Mouse (Mus musculus): ENCODE results near the gene Lgalsl. TPM values are rescaled to one million over a fixed set of nuclear protein-coding genes. Genes with fewer than 3 reads are reported as not detected.
A peak's percentile ranks its signal among the peaks of the same experiment; 100 is the strongest.

The Lgalsl gene
- total and polyA plus RNA-seq, 2 experiments from 2014 or later = 80.0 TPM

DNA sequence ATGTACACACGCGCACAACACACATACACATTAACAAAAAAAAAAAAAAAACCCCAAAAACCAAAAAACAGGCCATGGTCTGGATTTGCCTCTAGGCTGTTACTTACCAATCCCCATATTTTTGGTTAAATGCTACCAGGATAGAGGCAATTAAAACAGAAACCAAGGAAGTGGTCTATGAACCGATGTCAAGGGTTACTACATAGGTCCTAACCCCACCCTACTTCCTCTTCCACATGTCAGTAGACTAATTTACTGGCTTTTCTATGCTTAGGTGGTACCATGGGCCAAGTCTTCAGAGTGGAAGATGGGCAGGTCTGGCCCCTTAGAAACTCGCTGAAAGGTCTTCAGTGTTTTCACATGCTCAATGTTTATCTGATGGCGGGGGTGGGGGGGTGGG lies 24.2 kb downstream of the Lgalsl start:
- 91% methylated on average over 5 of the region's 5 CpGs for whole genome bisulfite sequencing
- DNase-seq (ENCODE audit: low spot score) = no peak
- TF ChIP-seq CTCF (IDR thresholded peaks at IDR 0.05; ENCODE audit: low read depth) = no peak
- no peaks in the 10 kb centered on the region for H3K9me3 ChIP-seq (ENCODE audit: low read length)
- H3K27me3 ChIP-seq (ENCODE audit: insufficient read depth, low read length) = no peaks in the 10 kb centered on the region
- no peak overlapping the region for H3K4me3 ChIP-seq (ENCODE audit: low read length)
- H3K27ac ChIP-seq = no peak overlapping the region
- ATAC-seq = no peak
- H3K4me2 ChIP-seq (ENCODE audit: low read depth, low read length) = no peak overlapping the region
- H3K36me3 ChIP-seq (ENCODE audit: insufficient read depth, low read length) = no peaks in the 10 kb centered on the region
- no peaks in the 10 kb centered on the region for H3K4me1 ChIP-seq (ENCODE audit: insufficient read depth, low read length)
- no peak overlapping the region for H3K9ac ChIP-seq (replicated peaks; ENCODE audit: low read length)

DNA sequence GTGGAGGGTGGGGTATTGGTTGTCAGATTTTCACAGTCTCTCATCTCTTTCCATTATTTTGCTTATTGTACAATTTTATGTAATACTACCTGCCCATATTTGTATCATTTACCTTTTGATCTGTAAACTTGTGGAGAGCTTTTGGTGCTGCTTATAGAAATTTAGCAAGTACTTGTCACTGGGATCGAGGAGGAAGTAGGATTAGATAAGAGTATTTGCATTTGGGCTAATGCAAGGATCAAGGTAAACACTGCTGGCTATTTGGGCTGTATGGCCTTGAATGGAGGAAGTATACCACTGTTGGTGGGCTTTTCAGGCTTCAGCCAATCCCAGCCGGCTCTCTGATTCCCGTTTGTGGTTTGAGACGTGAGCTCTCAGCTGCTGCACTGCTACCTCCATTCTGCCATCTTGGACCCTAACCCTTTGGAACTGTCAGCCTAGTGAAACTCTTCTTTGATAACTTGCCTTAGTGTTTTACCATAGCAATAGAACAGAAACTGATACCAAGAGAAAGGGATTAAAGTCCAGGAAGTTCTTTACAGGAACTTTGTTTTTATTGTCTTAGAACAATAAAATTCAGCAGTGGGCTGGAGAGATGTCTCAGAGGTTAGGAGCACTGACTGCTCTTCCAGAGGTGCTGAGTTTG lies 25.1 kb downstream of the Lgalsl start:
- H3K27me3 ChIP-seq (ENCODE audit: insufficient read depth, low read length) = no peaks in the 10 kb centered on the region
- H3K9ac ChIP-seq (replicated peaks; ENCODE audit: low read length) = no peak overlapping the region
- H3K27ac ChIP-seq = no peak overlapping the region
- TF ChIP-seq CTCF (IDR thresholded peaks at IDR 0.05; ENCODE audit: low read depth) = no peak
- no peak overlapping the region for H3K4me3 ChIP-seq (ENCODE audit: low read length)
- no peaks in the 10 kb centered on the region for H3K9me3 ChIP-seq (ENCODE audit: low read length)
- ATAC-seq (no peak), DNase-seq (ENCODE audit: low spot score) (no peak)
- H3K4me1 ChIP-seq (ENCODE audit: insufficient read depth, low read length) = no peaks in the 10 kb centered on the region
- H3K4me2 ChIP-seq (ENCODE audit: low read depth, low read length) = no peak overlapping the region
- no peaks in the 10 kb centered on the region for H3K36me3 ChIP-seq (ENCODE audit: insufficient read depth, low read length)
- WGBS = 71% methylated on average over 4 of the region's 4 CpGs

GRCm38 (mm10) chr11:20804416-20804815 lies 26.4 kb downstream of the Lgalsl start:
- Histone ChIP-seq H3K4me1 (ENCODE audit: insufficient read depth, low read length) (no peaks in the 10 kb centered on the region), H3K27ac (no peak overlapping the region), H3K27me3 (ENCODE audit: insufficient read depth, low read length) (no peaks in the 10 kb centered on the region), H3K4me2 (ENCODE audit: low read depth, low read length) (no peak overlapping the region), H3K9ac (replicated peaks; ENCODE audit: low read length) (no peak overlapping the region), H3K4me3 (ENCODE audit: low read length) (no peak overlapping the region), H3K36me3 (ENCODE audit: insufficient read depth, low read length) (no peaks in the 10 kb centered on the region), H3K9me3 (ENCODE audit: low read length) (no peaks in the 10 kb centered on the region)
- 90% methylated on average over 4 of the region's 4 CpGs for WGBS
- TF ChIP-seq CTCF (IDR thresholded peaks at IDR 0.05; ENCODE audit: low read depth) = no peak
- no peak for ATAC-seq
- no peak for DNase-seq (ENCODE audit: low spot score)

- TF ChIP-seq CTCF (IDR thresholded peaks at IDR 0.05; ENCODE audit: low read depth) = no peak
- no peak overlapping the region; the same call in 1 of the 2 replicates for H3K27ac ChIP-seq
- peak; percentile 53 for DNase-seq (ENCODE audit: low spot score)
- no peaks in the 10 kb centered on the region for H3K9me3 ChIP-seq (ENCODE audit: low read length)
- no peaks in the 10 kb centered on the region for H3K36me3 ChIP-seq (ENCODE audit: insufficient read depth, low read length)
- peak; percentile 51; the same call in 1 of the 2 replicates for ATAC-seq
- H3K4me3 ChIP-seq (ENCODE audit: low read length) = no peak overlapping the region
- no peaks in the 10 kb centered on the region for H3K4me1 ChIP-seq (ENCODE audit: insufficient read depth, low read length)
- H3K27me3 ChIP-seq (ENCODE audit: insufficient read depth, low read length) = no peaks in the 10 kb centered on the region
- H3K4me2 ChIP-seq (ENCODE audit: low read depth, low read length) = peak overlapping the region; percentile 23; the same call in 1 of the 2 replicates
- WGBS = 21% methylated on average over 14 of the region's 14 CpGs
- no peak overlapping the region for H3K9ac ChIP-seq (replicated peaks; ENCODE audit: low read length)
Measured at GRCm38 (mm10) chr11:20800277-20801092, 30.4 kb downstream of the Lgalsl start.

DNA sequence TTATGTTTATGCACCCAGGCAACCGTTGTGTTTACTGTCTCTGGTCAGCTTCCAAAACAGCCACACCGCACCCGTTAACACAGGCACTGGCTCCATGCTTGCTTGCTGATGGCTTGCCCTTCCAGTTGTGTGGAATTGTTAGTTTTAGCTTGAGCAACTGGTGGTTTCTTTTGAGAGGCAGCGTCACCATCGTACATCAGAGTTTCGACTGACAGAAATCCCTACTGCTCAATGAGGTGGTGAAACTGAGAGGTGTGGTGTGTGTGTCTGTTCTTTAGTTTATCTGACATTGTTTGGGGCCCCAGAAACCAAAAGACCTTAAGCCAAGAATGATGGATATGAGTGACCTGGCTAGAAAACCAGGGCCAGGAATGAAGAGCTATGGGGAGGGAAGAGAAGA lies 33.0 kb downstream of the Lgalsl start:
- no peak for ATAC-seq
- WGBS = 95% methylated on average over 6 of the region's 6 CpGs

GRCm38 (mm10) chr11:20795466-20795865 lies 35.4 kb downstream of the Lgalsl start:
- H3K4me2 ChIP-seq (ENCODE audit: low read depth, low read length) = no peak overlapping the region
- ATAC-seq = no peak
- H3K4me1 ChIP-seq (ENCODE audit: insufficient read depth, low read length) = no peaks in the 10 kb centered on the region
- H3K4me3 ChIP-seq (ENCODE audit: low read length) = no peak overlapping the region
- no peak for DNase-seq (ENCODE audit: low spot score)
- H3K9ac ChIP-seq (replicated peaks; ENCODE audit: low read length) = no peak overlapping the region
- no peak for TF ChIP-seq CTCF (IDR thresholded peaks at IDR 0.05; ENCODE audit: low read depth)
- no peaks in the 10 kb centered on the region for H3K36me3 ChIP-seq (ENCODE audit: insufficient read depth, low read length)
- no peak overlapping the region for H3K27ac ChIP-seq
- WGBS = 79% methylated on average over 2 of the region's 2 CpGs
- H3K27me3 ChIP-seq (ENCODE audit: insufficient read depth, low read length) = no peaks in the 10 kb centered on the region
- no peaks in the 10 kb centered on the region for H3K9me3 ChIP-seq (ENCODE audit: low read length)

More for the DNA sequence above, 33.0 kb downstream of the Lgalsl start:
- Histone ChIP-seq H3K4me2 (ENCODE audit: low read depth, low read length) (no peak overlapping the region), H3K9ac (replicated peaks; ENCODE audit: low read length) (no peak overlapping the region), H3K4me1 (ENCODE audit: insufficient read depth, low read length) (no peaks in the 10 kb centered on the region), H3K36me3 (ENCODE audit: insufficient read depth, low read length) (no peaks in the 10 kb centered on the region), H3K9me3 (ENCODE audit: low read length) (no peaks in the 10 kb centered on the region), H3K27ac (no peak overlapping the region), H3K4me3 (ENCODE audit: low read length) (no peak overlapping the region), H3K27me3 (ENCODE audit: insufficient read depth, low read length) (no peaks in the 10 kb centered on the region)
- no peak for TF ChIP-seq CTCF (IDR thresholded peaks at IDR 0.05; ENCODE audit: low read depth)
- no peak for DNase-seq (ENCODE audit: low spot score)

DNA sequence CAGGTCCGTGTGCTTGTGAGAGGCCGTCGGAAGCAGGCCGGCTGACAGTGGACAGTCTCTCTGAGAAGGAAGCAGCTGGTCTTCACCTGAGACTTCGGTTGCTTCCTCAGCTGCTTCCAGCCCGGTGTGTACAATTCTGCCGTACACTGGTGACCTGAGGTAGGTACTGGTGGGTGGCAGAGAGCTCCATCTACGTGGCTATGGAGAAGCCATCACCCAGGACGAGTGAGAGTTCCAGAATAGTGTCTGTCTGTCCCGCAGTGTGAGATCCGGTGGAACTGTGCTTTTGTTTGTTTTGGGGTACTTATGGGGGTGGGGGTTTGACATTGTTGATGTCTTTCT lies 36.0 kb downstream of the Lgalsl start:
- H3K27ac ChIP-seq = no peak overlapping the region
- H3K27me3 ChIP-seq (ENCODE audit: insufficient read depth, low read length) = no peaks in the 10 kb centered on the region
- no peak for TF ChIP-seq CTCF (IDR thresholded peaks at IDR 0.05; ENCODE audit: low read depth)
- no peak overlapping the region for H3K4me2 ChIP-seq (ENCODE audit: low read depth, low read length)
- no peak overlapping the region for H3K4me3 ChIP-seq (ENCODE audit: low read length)
- no peaks in the 10 kb centered on the region for H3K4me1 ChIP-seq (ENCODE audit: insufficient read depth, low read length)
- no peaks in the 10 kb centered on the region for H3K9me3 ChIP-seq (ENCODE audit: low read length)
- H3K9ac ChIP-seq (replicated peaks; ENCODE audit: low read length) = no peak overlapping the region
- ATAC-seq (peak; percentile 43; the same call in 1 of the 2 replicates), DNase-seq (ENCODE audit: low spot score) (no peak)
- 48% methylated on average over 11 of the region's 11 CpGs for WGBS
- H3K36me3 ChIP-seq (ENCODE audit: insufficient read depth, low read length) = no peaks in the 10 kb centered on the region
